Mouse (Mus musculus): ENCODE data around the gene Gpatch3.

- TF ChIP-seq CTCF (IDR thresholded peaks at IDR 0.05; ENCODE audit: low read depth) (no peak), EP300 (IDR thresholded peaks at IDR 0.05; ENCODE audit: low read depth) (no peak)
Observed at GRCm38 (mm10) chr4:133574843-133575202, 278 bp downstream of the Gpatch3 start.
